Mouse (Mus musculus) small intestine, adult 2 months (tissue): ENCODE data around the gene Actn1.

Source experiments
- CTCF ChIP-seq: fragments of 200-500 bp; IDR thresholded peaks from 2 replicates; pipeline ENCODE4 v1.5.1; 2012; ENCODE audit warnings: low read depth, mild to moderate bottlenecking, control low read depth, inconsistent platforms, low read length, moderate library complexity, mixed read lengths; ENCODE audit not compliant: insufficient replicate concordance, insufficient read length; ENCODE audit errors: extremely low read depth
- POLR2A ChIP-seq: fragments of 200-500 bp; IDR thresholded peaks from 2 replicates; pipeline ENCODE4 v1.6.1; 2012; ENCODE audit warnings: low read depth, mild to moderate bottlenecking, control low read depth, inconsistent platforms, low read length, moderate library complexity

DNA sequence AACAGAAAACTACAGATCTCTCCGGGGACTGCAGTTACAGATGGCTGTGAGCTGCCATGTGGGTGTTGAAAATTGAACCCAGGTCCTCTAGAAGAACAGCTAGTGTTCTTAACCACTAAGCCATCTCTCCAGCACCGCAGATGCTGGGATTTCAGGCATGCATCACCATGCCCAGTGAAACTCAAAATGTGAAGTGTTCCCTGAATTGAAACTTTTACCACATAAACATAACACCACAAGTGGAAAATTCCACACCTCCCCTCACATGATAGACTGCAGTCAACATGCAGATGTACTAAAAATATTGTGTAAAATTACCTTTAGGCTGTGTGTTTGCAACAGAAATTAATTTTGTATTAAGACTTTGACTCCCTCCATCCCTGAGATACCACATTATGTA is 9.1 kb upstream of the Actn1 start:
- TF ChIP-seq CTCF (no peak), POLR2A (no peak)
